Mouse (Mus musculus): ENCODE data around the gene Pgf.

GRCm38 (mm10) chr12:85201830-85202147 is 24.2 kb upstream of the Pgf start:
- TF ChIP-seq CTCF (IDR thresholded peaks at IDR 0.05; ENCODE audit: low read depth): no peak
- no peak for TF ChIP-seq EP300 (IDR thresholded peaks at IDR 0.05; ENCODE audit: low read depth)
